Mouse (Mus musculus): ENCODE measurements at regions not wholly inside any gene's neighbourhood (a gene's known extent, or its start where the extent isn't known, plus 50 kb on each side); places are given as distances from the start of the nearest gene placed in this dataset.
"Not testable (repeated sequence)": the region's sequence is repeated elsewhere in the genome, so short reads cannot be mapped to it uniquely, and the experiment has no call there.

DNA sequence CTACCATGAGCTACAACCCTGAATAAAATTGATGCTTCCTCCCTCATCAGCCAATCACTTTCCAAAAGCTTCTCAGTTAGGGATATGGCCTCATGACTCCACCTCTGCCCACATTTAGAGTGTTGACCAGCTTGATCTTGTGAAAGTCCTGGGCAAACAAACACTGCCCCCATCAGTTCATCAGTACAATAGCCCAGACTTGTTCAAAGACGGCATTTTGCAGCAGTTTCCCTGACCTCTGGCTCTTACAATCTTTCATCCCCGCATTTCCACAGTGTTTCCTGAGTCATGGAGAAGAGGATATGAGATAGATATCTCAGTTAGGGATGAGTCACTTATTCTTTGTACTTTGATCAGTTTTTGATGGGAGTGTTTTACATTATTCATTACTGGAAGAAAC is 203.5 kb upstream of the Asrgl1 start:
- not testable (repeated sequence) for DNase-seq (ENCODE audit: low read depth in 2 of 2, low spot score in 2 of 2)

DNA sequence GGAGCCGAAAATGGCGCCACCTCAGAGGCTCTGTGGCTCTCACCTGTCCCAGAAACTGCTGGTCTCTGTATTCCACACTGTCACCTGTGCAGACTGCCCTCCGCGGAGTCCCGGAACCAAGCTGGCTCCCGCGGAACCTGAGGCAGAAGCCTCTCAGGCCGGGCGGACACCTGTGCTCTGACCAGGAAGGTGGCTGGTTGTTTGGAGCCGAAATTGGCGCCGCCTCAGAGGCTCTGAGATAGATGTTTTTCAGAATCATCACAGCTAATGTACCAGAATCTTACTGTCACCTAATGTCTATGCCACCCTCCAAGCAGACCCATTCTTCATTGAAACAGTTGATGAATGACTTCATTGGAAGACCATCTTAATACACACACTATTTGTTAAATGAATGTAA is 202.0 kb upstream of the Asrgl1 start:
- not testable (repeated sequence) for DNase-seq (ENCODE audit: low read depth in 2 of 2, low spot score in 2 of 2)

GRCm38 (mm10) chr19:9317932-9318331 is 182.5 kb upstream of the Asrgl1 start:
- DNase-seq (ENCODE audit: low read depth in 2 of 2, low spot score in 2 of 2) = not testable (repeated sequence)

- not testable (repeated sequence) for DNase-seq (ENCODE audit: low read depth in 2 of 2, low spot score in 2 of 2)
These were observed 180.7 kb upstream of the Asrgl1 start for GRCm38 (mm10) chr19:9316162-9316561.

GRCm38 (mm10) chr19:9283176-9283575 is 147.7 kb upstream of the Asrgl1 start:
- peak; percentile 8 to 25 for DNase-seq (ENCODE audit: low read depth in 2 of 2, low spot score in 2 of 2)

GRCm38 (mm10) chr19:9234676-9235075 is 99.2 kb upstream of the Asrgl1 start:
- DNase-seq (ENCODE audit: low read depth in 2 of 2, low spot score in 2 of 2) = not testable (repeated sequence)

All from CD8-positive naive resting alpha-beta T cell, adult 2 months (primary cell).